Mouse (Mus musculus): ENCODE measurements around the gene Gm17545.

DNA sequence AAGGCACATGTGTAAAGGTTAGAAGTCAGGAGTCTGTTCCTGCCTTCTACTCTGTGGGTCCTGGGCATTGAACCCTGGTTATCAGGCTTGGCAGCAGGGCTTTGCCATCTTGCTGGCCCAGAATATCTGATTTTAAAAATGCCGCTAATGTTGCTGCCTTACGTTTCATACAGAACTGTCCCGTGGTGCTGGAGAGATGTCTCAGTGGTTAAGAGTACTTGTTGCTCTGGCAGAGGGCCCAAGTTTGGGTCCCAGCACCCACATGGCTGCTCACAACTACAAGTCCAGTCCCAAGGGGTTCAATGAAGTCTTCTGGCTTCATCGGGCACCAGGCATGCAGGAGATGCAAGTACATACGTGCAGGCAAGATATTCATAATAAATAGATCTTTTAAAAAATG lies 12.1 kb downstream of the Gm17545 start:
- no peak for TF ChIP-seq POLR2A (IDR thresholded peaks at IDR 0.05; ENCODE audit: insufficient read depth, low read depth, low read length)
- no peak for TF ChIP-seq CTCF (IDR thresholded peaks at IDR 0.05; ENCODE audit: insufficient read depth, low read depth, low read length)

Measured in olfactory bulb, adult 2 months (tissue).